Mouse (Mus musculus): ENCODE data around the gene Galnt10. TPM values are rescaled to one million over a fixed set of nuclear protein-coding genes. Genes with fewer than 3 reads are reported as not detected.
A peak's percentile ranks its signal among the peaks of the same experiment; 100 is the strongest.

Galnt10 gene
- polyA plus RNA-seq, 1 experiment from 2014 or later = 31.3 TPM

DNA sequence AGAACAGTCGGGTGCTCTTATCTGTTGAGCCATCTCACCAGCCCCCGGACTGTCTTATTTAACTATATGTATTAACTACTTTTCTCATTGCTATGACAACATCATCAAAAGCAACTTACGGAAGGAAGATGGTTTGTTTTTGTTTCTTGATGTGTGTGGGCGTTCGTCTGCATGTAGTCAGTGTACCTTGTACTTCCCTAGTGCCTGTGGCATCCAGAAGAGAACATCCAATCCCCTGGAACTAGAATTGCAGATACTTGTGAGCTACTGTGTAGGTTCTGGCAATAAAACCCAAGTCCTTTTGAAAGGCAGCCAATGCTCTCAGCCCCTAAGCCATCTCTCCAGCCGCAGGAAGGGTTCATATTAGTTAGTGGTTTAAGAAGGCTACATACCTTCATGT, 72.8 kb downstream of the Galnt10 start:
- no peak overlapping the region for H3K9ac ChIP-seq
- no peaks in the 10 kb centered on the region for H3K9me3 ChIP-seq
- no peak overlapping the region for H3K4me2 ChIP-seq (replicated peaks)
- H3K4me1 ChIP-seq = peaks cover 18% of the 10 kb centered on the region
- no peak for ATAC-seq (ENCODE audit: low FRiP score, low read depth)
- no peaks in the 10 kb centered on the region for H3K27me3 ChIP-seq
- WGBS = 93% methylated on average over 6 of the region's 6 CpGs
- no peak overlapping the region for H3K27ac ChIP-seq
- peaks cover 4% of the 10 kb centered on the region for H3K36me3 ChIP-seq
- H3K4me3 ChIP-seq = no peak overlapping the region

DNA sequence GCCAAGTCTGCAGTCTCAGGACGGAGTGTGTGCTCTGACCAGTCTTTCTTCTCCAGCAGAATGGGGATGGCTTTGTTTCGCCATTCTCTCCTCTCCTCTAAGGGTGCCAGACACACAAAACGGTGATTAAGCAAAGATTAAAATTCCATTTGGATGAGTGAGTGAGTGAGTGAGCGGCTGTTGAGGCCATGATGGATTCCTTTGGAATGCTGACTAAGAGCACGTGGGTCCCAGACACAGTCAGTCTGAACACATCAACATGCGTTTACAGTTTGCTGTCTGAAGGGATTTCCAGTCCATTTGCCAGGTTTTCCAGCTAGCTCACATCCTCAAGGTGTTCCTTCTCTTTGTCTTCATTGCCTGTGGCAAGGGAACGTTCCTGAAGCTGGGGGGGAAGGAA, 74.4 kb downstream of the Galnt10 start:
- Histone ChIP-seq H3K27me3 (no peaks in the 10 kb centered on the region), H3K4me3 (no peak overlapping the region), H3K4me1 (peaks cover 18% of the 10 kb centered on the region), H3K36me3 (peaks cover 9% of the 10 kb centered on the region), H3K9me3 (no peaks in the 10 kb centered on the region), H3K9ac (no peak overlapping the region), H3K27ac (peak overlapping the region; percentile 7; the same call in 1 of the 2 replicates), H3K4me2 (replicated peaks) (no peak overlapping the region)
- WGBS = 29% methylated on average over 7 of the region's 7 CpGs
- ATAC-seq (ENCODE audit: low FRiP score, low read depth) = peak; percentile 59

DNA sequence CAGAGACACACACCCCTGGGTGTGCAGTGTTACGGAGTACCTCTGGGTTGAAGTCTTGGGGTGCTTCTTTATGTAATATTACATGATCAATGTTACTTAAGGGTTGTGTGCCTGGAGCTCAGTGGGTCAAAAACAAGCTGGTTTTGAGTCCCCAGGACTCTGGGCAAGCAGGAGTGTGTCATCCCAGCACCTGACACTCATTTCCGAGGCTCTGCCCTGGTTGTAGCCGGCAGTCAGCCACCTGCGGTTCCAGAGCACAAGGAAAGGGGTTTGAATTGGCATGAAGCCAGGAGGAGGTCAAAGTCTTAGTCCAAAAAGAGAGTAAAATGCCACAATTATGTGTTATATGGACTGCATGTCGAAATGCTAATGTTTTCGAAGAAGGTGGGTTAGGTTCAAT, 74.8 kb downstream of the Galnt10 start:
- Histone ChIP-seq H3K9me3 (no peaks in the 10 kb centered on the region), H3K27ac (peak overlapping the region; percentile 7; the same call in 1 of the 2 replicates), H3K4me3 (no peak overlapping the region), H3K4me2 (replicated peaks) (no peak overlapping the region), H3K36me3 (peaks cover 12% of the 10 kb centered on the region), H3K4me1 (peaks cover 18% of the 10 kb centered on the region), H3K27me3 (no peaks in the 10 kb centered on the region), H3K9ac (no peak overlapping the region)
- ATAC-seq (ENCODE audit: low FRiP score, low read depth) = no peak; the same call in 1 of the 2 replicates
- WGBS = 54% methylated on average over 6 of the region's 6 CpGs

DNA sequence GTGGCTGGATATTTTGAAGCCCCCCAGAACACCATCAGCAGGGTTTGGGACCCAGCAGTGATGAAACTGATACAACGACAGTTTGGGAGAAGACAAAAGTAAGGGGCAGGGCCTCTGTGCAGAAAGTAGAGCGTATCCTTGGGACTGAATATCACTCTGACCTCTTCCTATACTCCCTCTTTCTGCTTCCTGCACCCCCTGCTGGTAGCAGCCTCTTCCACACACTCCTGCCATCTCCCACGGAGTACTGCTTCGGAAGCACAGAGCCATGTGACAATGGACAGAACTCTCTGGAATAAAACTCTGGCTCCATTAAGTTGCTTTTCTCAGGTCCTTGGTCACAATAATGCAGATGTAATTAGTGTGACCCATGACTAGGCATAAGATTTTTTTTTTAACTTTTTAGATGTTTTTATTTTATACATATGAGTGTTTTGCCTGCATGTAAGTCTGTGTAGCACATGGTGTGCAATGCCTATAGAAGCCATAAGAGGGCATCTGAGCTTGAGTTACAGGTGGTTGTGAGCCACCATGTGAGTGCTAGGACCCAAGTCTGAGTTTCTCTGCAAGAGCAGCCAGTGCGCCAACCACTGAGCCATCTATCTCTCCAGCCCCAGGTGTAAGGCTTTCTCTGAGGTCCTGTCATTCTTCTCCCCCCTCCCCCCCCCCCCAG, 79.7 kb downstream of the Galnt10 start:
- H3K27me3 ChIP-seq = no peaks in the 10 kb centered on the region
- H3K9ac ChIP-seq = no peak overlapping the region
- no peak overlapping the region for H3K4me2 ChIP-seq (replicated peaks)
- H3K36me3 ChIP-seq = peaks cover 23% of the 10 kb centered on the region
- WGBS = 92% methylated on average over 5 of the region's 5 CpGs
- no peak overlapping the region for H3K4me3 ChIP-seq
- H3K27ac ChIP-seq = no peak overlapping the region
- H3K4me1 ChIP-seq = peaks cover 4% of the 10 kb centered on the region
- H3K9me3 ChIP-seq = no peaks in the 10 kb centered on the region
- no peak for ATAC-seq (ENCODE audit: low FRiP score, low read depth)

DNA sequence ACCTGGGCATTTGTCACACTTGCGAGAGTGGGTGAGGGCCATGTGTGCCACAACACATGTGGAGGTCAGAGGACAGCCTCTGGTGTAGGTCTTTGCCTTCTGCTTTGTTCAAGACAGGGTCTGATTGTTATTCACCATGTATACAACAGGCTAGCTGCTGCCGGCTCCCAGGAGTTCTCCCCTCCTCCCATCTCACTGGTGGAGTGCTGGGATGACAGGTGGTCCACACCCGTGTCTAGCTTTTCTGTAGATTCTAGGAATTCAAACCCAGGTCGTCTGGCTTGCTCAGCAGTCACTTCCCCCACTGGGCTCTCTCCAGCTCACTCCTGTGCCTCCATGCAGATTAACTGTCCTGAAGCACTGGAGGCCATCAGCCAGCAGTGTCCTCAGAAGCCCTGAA, 80.7 kb downstream of the Galnt10 start:
- no peak overlapping the region for H3K4me3 ChIP-seq
- H3K9ac ChIP-seq = no peak overlapping the region
- ATAC-seq (ENCODE audit: low FRiP score, low read depth) = no peak
- no peak overlapping the region for H3K4me2 ChIP-seq (replicated peaks)
- peaks cover 23% of the 10 kb centered on the region for H3K36me3 ChIP-seq
- no peaks in the 10 kb centered on the region for H3K27me3 ChIP-seq
- no peaks in the 10 kb centered on the region for H3K9me3 ChIP-seq
- H3K27ac ChIP-seq = no peak overlapping the region
- H3K4me1 ChIP-seq = no peaks in the 10 kb centered on the region; the same call in 1 of the 2 replicates
- WGBS = 52% methylated on average over 4 of the region's 4 CpGs

DNA sequence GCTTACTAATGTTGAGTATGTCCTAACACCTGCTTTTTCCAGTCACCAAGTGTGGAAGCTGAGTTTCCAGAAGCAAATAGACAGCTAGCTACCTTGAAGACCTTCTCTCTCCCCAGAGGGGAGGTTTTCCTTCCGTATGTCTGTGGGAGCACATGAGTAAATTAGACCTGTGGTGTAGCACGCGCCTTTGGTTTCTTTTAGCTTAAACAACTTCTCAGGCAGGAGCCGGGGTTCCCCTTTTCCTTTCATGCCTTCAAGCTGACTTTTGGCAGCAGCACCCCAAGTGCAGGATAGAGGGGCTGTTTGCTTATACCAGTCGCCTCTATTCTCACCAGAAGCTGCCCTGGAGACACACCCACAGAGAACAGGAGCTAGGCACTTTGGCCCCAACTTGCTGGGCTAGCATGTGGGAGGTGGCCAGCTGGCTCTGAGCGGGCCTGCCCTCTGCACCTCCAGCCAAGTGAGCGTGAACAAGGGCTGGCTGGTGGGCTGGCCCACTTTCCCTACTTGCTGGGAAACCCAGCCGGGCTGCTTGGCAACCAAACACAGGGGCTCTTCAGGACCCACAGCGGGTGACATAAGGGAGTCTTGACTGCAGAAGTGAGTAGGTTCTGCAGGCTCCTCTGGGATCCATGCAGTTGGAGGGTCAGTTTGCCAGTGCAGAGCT, 82.2 kb downstream of the Galnt10 start:
- Histone ChIP-seq H3K4me3 (no peak overlapping the region), H3K9ac (no peak overlapping the region), H3K4me2 (replicated peaks) (no peak overlapping the region), H3K27me3 (no peaks in the 10 kb centered on the region), H3K9me3 (no peaks in the 10 kb centered on the region), H3K4me1 (no peaks in the 10 kb centered on the region; the same call in 1 of the 2 replicates), H3K36me3 (peaks cover 23% of the 10 kb centered on the region), H3K27ac (no peak overlapping the region)
- no peak for ATAC-seq (ENCODE audit: low FRiP score, low read depth)
- WGBS = 66% methylated on average over 9 of the region's 9 CpGs

DNA sequence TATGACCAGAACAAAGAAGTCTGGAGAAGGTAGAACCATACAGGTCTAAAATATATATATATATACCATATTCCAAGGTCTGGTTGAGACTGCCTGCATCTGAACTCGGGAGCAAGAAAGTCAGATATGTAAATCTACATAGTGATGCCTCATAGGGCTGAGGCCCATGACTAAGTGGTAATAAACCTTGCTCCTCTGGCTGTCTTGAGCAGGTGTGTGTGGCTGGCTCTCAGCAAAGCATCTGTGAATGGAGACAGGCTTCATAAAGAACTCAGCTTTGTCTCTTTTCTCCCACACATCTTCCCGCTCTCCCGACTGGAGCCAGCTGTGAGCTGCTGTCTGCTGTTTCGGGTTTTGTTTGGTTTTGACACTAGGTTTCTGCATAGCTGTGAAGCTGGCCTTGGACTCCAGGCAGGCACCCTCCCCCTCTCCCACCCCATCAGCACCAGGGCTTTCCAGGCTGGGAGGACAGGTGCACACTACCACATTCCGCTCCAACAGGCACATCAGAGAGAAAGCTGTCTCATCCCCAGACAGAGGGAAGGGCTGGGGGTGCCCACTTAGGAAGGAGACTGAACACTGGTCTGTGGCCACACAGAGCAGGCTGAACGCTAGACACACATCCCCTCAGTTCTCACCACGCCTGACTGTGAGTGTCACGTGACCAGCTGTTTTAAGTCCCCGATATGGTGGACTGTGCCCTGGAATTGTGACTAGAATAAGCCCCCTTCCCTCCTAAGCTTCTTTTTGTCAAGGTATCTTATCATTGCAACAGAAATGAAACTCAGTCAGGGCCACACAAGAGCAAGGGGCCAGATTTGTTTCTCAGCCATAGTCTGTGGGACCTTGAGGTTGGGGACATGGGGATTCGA, 87.4 kb downstream of the Galnt10 start:
- no peak overlapping the region for H3K9ac ChIP-seq
- H3K4me1 ChIP-seq = no peaks in the 10 kb centered on the region; the same call in 1 of the 2 replicates
- H3K4me3 ChIP-seq = no peak overlapping the region
- WGBS = 79% methylated on average over 10 of the region's 10 CpGs
- no peaks in the 10 kb centered on the region for H3K27me3 ChIP-seq
- no peaks in the 10 kb centered on the region for H3K9me3 ChIP-seq
- H3K36me3 ChIP-seq = peaks cover 11% of the 10 kb centered on the region
- no peak overlapping the region for H3K4me2 ChIP-seq (replicated peaks)
- peak; percentile 24; the same call in 1 of the 2 replicates for ATAC-seq (ENCODE audit: low FRiP score, low read depth)
- no peak overlapping the region for H3K27ac ChIP-seq

DNA sequence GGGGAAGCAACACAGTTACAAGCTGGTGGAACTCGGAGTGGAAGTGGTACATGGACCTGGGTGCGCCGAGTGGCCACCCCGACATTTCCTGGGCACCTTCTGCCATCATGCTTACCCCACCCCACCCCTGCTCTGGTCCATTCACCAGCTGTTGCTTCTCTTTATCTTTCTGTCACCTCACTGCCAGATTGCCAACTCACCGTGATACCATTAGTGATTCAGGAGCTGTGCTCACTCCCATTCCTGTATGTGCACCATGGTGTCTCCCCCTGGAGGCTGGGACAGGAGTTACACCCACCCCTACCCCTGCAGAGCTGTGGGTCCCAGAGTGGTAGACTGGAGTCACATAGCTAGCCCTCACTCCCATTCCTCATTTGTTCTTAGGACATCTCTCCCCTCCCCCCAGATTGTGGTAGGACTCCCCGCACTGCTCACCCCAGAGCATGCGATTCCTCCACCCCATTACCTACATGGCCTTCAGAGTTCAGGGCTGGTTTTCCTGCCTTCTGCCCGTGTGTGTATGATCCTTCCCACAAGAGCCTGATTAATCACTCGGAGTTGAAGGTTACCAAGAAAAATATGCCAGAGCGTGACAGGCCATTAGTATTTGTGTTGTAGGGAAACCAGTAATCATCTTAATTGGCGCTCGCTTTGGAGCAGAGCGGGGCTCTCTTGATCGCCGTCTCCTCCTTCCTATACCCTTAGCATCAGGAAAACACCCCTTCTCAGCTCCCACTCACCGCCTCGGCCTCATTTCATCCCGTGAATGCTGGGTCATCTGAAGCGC, 102.2 kb downstream of the Galnt10 start:
- WGBS = 74% methylated on average over 19 of the region's 19 CpGs
- no peak for ATAC-seq (ENCODE audit: low FRiP score, low read depth)
- no peaks in the 10 kb centered on the region for H3K27me3 ChIP-seq

DNA sequence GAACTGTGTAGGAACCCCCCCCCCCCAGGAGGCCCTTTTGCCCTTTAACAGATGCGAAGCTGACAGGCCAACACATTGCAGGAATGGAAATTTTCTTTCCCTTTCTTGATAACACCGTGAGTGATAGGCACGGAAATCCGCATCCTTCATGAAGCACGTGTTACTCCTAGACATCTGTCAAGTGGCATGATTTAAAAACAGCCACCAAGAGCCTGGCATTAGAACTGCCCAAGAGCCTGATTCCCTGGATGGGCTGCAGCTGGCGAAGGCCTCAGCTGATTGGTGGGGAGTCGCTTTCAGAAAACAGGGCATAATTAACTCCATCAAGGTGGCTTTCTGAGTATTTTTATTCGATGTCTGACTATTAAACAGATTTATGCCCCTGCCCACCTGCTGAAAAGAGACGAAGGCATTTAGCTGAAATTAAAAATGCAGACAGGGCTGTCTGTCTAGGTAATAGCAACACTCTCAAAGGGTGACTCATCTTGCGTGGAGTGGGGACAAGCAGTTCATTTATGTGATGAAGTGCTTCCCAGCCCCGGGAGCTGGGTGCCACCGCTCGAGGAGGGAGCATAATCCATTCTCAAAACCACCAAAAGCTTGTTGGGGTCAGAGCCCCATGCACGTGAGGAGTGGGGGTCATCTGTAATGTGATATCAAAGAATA, 108.4 kb downstream of the Galnt10 start:
- Histone ChIP-seq H3K4me2 (replicated peaks) (no peak overlapping the region), H3K9me3 (no peaks in the 10 kb centered on the region), H3K27me3 (no peaks in the 10 kb centered on the region), H3K36me3 (0 out of 2 replicates have a peak, but pooled peaks cover 6% of the 10 kb centered on the region), H3K4me1 (peaks cover 37% of the 10 kb centered on the region), H3K9ac (no peak overlapping the region), H3K4me3 (no peak overlapping the region), H3K27ac (no peak overlapping the region)
- ATAC-seq (ENCODE audit: low FRiP score, low read depth) = no peak; the same call in 1 of the 2 replicates
- WGBS = 40% methylated on average over 14 of the region's 14 CpGs

More for the DNA sequence above, 102.2 kb downstream of the Galnt10 start:
- Histone ChIP-seq H3K4me3 (no peak overlapping the region), H3K4me1 (peaks cover 36% of the 10 kb centered on the region), H3K9ac (no peak overlapping the region), H3K9me3 (no peaks in the 10 kb centered on the region), H3K4me2 (replicated peaks) (no peak overlapping the region), H3K27ac (no peak overlapping the region), H3K36me3 (0 out of 2 replicates have a peak, but pooled peaks cover 2% of the 10 kb centered on the region)

DNA sequence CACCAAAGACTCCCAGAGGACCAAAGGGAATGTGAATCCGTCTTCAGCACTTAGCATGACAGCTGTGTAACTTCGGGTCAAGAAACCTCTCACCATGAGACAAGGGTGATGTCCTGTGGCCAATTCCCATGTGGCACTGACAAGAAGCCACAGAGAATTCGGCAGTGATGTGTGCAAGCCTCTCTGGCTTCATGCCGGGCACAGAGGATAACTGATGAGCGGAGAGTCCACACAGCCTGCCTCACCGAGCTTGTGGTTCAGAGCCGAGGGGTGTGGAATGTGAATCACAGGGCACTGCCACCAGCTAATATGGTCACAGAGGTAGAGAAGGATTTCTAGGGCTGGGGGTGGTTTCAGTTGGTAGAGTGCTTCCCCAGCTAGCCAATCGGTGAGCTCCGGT, 113.4 kb downstream of the Galnt10 start:
- WGBS = 81% methylated on average over 9 of the region's 9 CpGs
- Histone ChIP-seq H3K4me2 (replicated peaks) (no peak overlapping the region), H3K9ac (no peak overlapping the region), H3K36me3 (peaks cover 16% of the 10 kb centered on the region; the same call in 1 of the 2 replicates), H3K27me3 (no peaks in the 10 kb centered on the region), H3K4me3 (no peak overlapping the region), H3K4me1 (peaks cover 14% of the 10 kb centered on the region), H3K9me3 (no peaks in the 10 kb centered on the region; the same call in 1 of the 2 replicates), H3K27ac (no peak overlapping the region)
- no peak for ATAC-seq (ENCODE audit: low FRiP score, low read depth)

DNA sequence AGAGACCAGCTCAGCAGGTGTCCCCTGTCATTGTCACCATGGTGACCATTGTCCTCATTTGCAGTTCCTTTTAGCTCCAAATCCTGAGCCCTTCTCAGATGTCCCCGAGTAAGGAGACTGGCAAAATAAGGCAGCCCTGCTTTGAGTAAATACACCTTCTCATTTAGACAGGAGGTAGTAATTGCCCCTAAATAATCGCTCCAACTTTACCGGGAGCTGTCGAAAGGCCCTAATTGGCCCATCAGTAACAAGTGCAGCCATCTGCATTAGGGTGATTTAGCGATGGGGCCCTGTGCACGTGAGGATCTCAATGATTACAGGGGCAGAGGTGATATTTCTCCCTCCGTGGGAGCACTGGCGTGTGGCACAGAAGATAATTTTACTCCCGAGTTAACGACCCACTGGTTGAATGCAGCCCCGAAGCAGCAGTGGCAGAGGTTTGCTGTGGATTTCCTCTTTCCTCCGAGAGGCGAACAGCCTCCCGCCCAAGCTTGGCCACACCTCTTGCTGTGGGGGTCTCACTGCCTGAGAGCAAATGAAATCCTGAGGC, 115.3 kb downstream of the Galnt10 start:
- H3K27ac ChIP-seq = no peak overlapping the region
- no peak overlapping the region for H3K4me3 ChIP-seq
- H3K9ac ChIP-seq = no peak overlapping the region
- WGBS = 6% methylated on average over 14 of the region's 14 CpGs
- H3K9me3 ChIP-seq = no peaks in the 10 kb centered on the region; the same call in 1 of the 2 replicates
- H3K4me1 ChIP-seq = peaks cover 11% of the 10 kb centered on the region; the same call in 1 of the 2 replicates
- no peak overlapping the region for H3K4me2 ChIP-seq (replicated peaks)
- H3K27me3 ChIP-seq = no peaks in the 10 kb centered on the region
- H3K36me3 ChIP-seq = peaks cover 16% of the 10 kb centered on the region
- no peak for ATAC-seq (ENCODE audit: low FRiP score, low read depth)

Data from limb, embryonic 13.5 days (tissue).